Mouse (Mus musculus): Measurements from ENCODE around the gene Fcho2.

- TF ChIP-seq CTCF (IDR thresholded peaks at IDR 0.05) (no peak), EP300 (IDR thresholded peaks at IDR 0.05) (no peak)
These were observed 37.3 kb downstream of the Fcho2 start for GRCm38 (mm10) chr13:98777959-98778358.

Data from lung, postnatal 0 days (tissue).